Mouse (Mus musculus) erythroblast, embryonic 14.5 days (primary cell): ENCODE data around the gene Dnaaf3. TPM values are rescaled to one million over a fixed set of nuclear protein-coding genes. Genes with fewer than 3 reads are reported as not detected.

ENCODE experiments used
- H3K27me3 ChIP-seq: 2 replicates; pipeline ENCODE4 v1.6.1; 2012; ENCODE audit warnings: inconsistent platforms; ENCODE audit not compliant: control insufficient read depth
- H3K36me3 ChIP-seq: 2 replicates; pipeline ENCODE4 v1.6.1; 2012; ENCODE audit warnings: mild to moderate bottlenecking, inconsistent platforms; ENCODE audit not compliant: control insufficient read depth
- H3K4me1 ChIP-seq: 2 replicates; pipeline ENCODE4 v1.6.1; 2012; ENCODE audit warnings: inconsistent platforms; ENCODE audit not compliant: control insufficient read depth
- H3K4me3 ChIP-seq: replicated peaks from 2 replicates; pipeline ENCODE3; 2012; ENCODE audit warnings: moderate library complexity, mild to moderate bottlenecking, inconsistent platforms
- H3K9me3 ChIP-seq: 2 replicates; pipeline ENCODE4 v1.6.1; 2012; ENCODE audit warnings: low read length, inconsistent platforms, mixed read lengths; ENCODE audit not compliant: control insufficient read depth
- GATA1 ChIP-seq: IDR thresholded peaks from 2 replicates; pipeline ENCODE4 v1.6.1; 2012; ENCODE audit warnings: low read length, inconsistent platforms, mixed read lengths
- TAL1 ChIP-seq: IDR thresholded peaks from 3 replicates; pipeline ENCODE4 v1.6.1; 2012; ENCODE audit warnings: low read length, inconsistent platforms, mixed read lengths
- polyA plus RNA-seq: library from polyadenylated mRNA; stranded (reverse); fragments of >175 nt; gene quantifications from 2 replicates; pipeline ENCODE4 v1.2.3, GENCODE M21; 2012

Gene Dnaaf3
- polyA plus RNA-seq, 1 experiment: 0.02 TPM

GRCm38 (mm10) chr7:4492284-4493224 is 39.7 kb downstream of the Dnaaf3 start:
- Histone ChIP-seq H3K4me1 (peaks cover 46% of the 10 kb centered on the region), H3K9me3 (no peaks in the 10 kb centered on the region), H3K27me3 (no peaks in the 10 kb centered on the region), H3K4me3 (no peak overlapping the region), H3K36me3 (peaks cover 98% of the 10 kb centered on the region)
- TF ChIP-seq TAL1: no peak

GRCm38 (mm10) chr7:4491308-4491707 is 40.9 kb downstream of the Dnaaf3 start:
- TF ChIP-seq TAL1 (no peak), GATA1 (no peak)
- no peaks in the 10 kb centered on the region for H3K27me3 ChIP-seq
- H3K4me3 ChIP-seq: no peak overlapping the region
- peaks cover 42% of the 10 kb centered on the region for H3K4me1 ChIP-seq
- H3K9me3 ChIP-seq: no peaks in the 10 kb centered on the region
- peaks cover 98% of the 10 kb centered on the region for H3K36me3 ChIP-seq

- Histone ChIP-seq H3K9me3 (no peaks in the 10 kb centered on the region), H3K4me1 (no peaks in the 10 kb centered on the region; the same call in 1 of the 2 replicates), H3K36me3 (peaks cover 66% of the 10 kb centered on the region), H3K4me3 (no peak overlapping the region), H3K27me3 (peaks cover 27% of the 10 kb centered on the region)
- TF ChIP-seq TAL1: no peak
- no peak for TF ChIP-seq GATA1
These were observed 50.0 kb downstream of the Dnaaf3 start for GRCm38 (mm10) chr7:4482281-4482680.

- Histone ChIP-seq H3K36me3 (peaks cover 40% of the 10 kb centered on the region), H3K4me1 (no peaks in the 10 kb centered on the region; the same call in 1 of the 2 replicates), H3K27me3 (peaks cover 51% of the 10 kb centered on the region), H3K4me3 (no peak overlapping the region), H3K9me3 (no peaks in the 10 kb centered on the region)
- TF ChIP-seq GATA1 (no peak), TAL1 (no peak)
These were observed 52.6 kb downstream of the Dnaaf3 start for GRCm38 (mm10) chr7:4479674-4480073.

DNA sequence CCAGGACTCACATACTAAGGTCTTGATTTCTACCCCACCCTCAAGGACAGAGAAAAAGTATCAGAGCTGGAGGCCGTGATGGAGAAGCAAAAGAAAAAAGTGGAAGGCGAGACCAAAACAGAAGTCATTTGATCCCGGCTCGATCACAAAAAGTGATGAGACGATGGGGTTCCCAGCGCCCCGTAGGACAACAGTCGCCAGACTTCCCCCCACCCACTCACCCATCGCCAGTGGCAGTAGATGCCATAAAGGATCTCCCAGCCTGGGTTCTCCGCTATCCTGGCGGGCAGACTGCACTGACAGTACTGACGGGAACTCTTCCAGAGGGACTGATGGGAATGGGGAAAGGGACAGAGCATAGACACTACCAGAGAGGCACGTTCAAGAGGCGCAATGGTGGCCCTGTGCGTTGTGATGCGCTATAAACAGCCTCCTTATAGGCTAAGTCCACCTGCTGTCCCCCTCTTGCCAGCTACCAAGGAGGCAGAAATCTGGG is 53.4 kb downstream of the Dnaaf3 start:
- H3K36me3 ChIP-seq: peaks cover 32% of the 10 kb centered on the region
- H3K4me3 ChIP-seq: peak overlapping the region; percentile 33
- TF ChIP-seq GATA1: no peak
- no peak for TF ChIP-seq TAL1
- no peaks in the 10 kb centered on the region for H3K9me3 ChIP-seq
- no peaks in the 10 kb centered on the region; the same call in 1 of the 2 replicates for H3K4me1 ChIP-seq
- H3K27me3 ChIP-seq: peaks cover 59% of the 10 kb centered on the region

DNA sequence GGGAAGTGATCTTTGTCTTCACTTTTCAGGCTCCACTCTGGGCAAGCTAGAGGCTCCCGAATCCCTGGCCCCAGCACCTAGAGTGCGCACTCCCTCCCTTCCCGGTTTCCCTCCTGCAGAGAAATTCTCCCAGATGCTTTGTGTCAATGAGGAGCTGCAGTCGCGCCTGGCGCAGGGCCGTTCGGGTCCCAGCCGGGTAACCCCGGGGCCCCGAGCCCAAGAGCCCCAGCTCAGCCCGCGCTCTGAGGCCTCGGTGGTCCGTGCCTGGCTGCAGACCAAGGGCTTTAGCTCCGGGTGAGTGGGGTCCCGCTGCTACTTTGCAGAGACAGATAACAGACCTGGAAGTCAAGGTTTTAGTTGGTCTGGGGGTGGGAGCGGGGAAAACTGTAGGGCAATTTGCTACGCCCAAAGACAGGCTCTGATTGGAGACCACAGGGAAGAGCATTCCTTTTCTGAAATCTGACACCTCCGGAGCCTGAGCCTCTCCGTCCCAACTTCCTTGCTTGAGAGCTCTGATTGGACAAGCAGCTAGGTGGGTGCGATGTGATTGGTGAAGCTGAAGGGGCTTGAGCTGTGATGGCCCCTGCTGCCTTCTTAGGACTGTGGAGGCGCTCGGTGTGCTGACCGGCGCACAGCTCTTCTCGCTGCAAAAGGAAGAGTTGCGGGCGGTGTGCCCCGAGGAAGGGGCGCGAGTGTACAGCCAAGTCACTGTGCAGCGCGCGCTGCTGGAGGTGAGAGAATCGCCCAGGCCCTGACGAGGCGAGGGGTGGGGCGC is 54.0 kb downstream of the Dnaaf3 start:
- Histone ChIP-seq H3K27me3 (peaks cover 65% of the 10 kb centered on the region), H3K9me3 (no peaks in the 10 kb centered on the region), H3K4me1 (no peaks in the 10 kb centered on the region; the same call in 1 of the 2 replicates), H3K4me3 (peak overlapping the region; percentile 33), H3K36me3 (peaks cover 26% of the 10 kb centered on the region)
- TF ChIP-seq GATA1 (no peak), TAL1 (no peak)

DNA sequence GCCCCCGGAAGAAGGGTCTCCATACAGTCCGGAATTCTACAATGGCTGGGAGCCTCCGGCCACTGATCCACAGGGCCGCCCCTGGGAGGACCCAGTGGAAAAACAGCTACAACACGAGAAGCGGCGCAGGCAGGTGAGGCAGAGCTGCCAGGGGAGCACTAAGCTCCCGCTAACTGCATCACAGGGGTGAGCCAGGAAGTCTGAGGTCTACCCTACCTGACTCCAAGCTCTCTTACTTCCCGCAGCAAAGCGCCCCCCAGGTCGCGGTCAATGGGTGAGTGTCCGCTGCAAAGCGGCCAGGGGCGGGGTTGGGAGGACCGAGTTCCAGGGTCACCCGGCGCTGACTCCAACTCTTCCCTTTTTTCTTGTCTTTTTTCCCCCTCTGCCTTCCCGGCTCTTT is 58.3 kb downstream of the Dnaaf3 start:
- H3K9me3 ChIP-seq: no peaks in the 10 kb centered on the region
- H3K27me3 ChIP-seq: peaks cover 96% of the 10 kb centered on the region
- no peaks in the 10 kb centered on the region for H3K36me3 ChIP-seq
- TF ChIP-seq GATA1 (no peak), TAL1 (no peak)
- H3K4me1 ChIP-seq: peaks cover 6% of the 10 kb centered on the region
- H3K4me3 ChIP-seq: no peak overlapping the region

Other genes with a start within 250 kb of the Dnaaf3 start
- gene Ncr1, start 194.7 kb downstream of the Dnaaf3 start, polyA plus RNA-seq: not detected in 2 replicates
- gene Gp6, start 134.7 kb downstream of the Dnaaf3 start, polyA plus RNA-seq: 0.05 TPM in 1 of 2 replicates, not detected in the other
- 0.02 TPM in 1 of 2 replicates, not detected in the other for gene Rdh13, start 86.8 kb downstream of the Dnaaf3 start, polyA plus RNA-seq
- gene Eps8l1, start 71.8 kb downstream of the Dnaaf3 start, polyA plus RNA-seq: not detected in 2 replicates
- gene Ppp1r12c, start 30.8 kb downstream of the Dnaaf3 start, polyA plus RNA-seq: 10.8 and 16.5 TPM in 2 replicates
- 0.28 TPM in 1 of 2 replicates, not detected in the other for gene Tnnt1, start 16.1 kb downstream of the Dnaaf3 start, polyA plus RNA-seq
- gene Tnni3, start 8.2 kb downstream of the Dnaaf3 start, polyA plus RNA-seq: not detected in 2 replicates
- 0.38 and 0.50 TPM in 2 replicates for gene Syt5, start 15.1 kb upstream of the Dnaaf3 start, polyA plus RNA-seq
- gene Ptprh, start 71.6 kb upstream of the Dnaaf3 start, polyA plus RNA-seq: not detected in 2 replicates
- gene Tmem86b, start 99.0 kb upstream of the Dnaaf3 start, polyA plus RNA-seq: 2.3 and 2.7 TPM in 2 replicates
- 23.5 and 30.2 TPM in 2 replicates for gene Ppp6r1, start 126.6 kb upstream of the Dnaaf3 start, polyA plus RNA-seq
- gene Hspbp1, start 152.6 kb upstream of the Dnaaf3 start, polyA plus RNA-seq: 12.9 and 13.0 TPM in 2 replicates
- 0.01 TPM in 1 of 2 replicates, not detected in the other for gene Brsk1, start 158.2 kb upstream of the Dnaaf3 start, polyA plus RNA-seq
- gene Tmem150b, start 192.8 kb upstream of the Dnaaf3 start, polyA plus RNA-seq: not detected in 2 replicates
- gene Kmt5c, start 207.7 kb upstream of the Dnaaf3 start, polyA plus RNA-seq: 67.3 and 67.8 TPM in 2 replicates
- 25.4 and 26.4 TPM in 2 replicates for gene Cox6b2, start 220.6 kb upstream of the Dnaaf3 start, polyA plus RNA-seq
- gene Fam71e2, start 238.8 kb upstream of the Dnaaf3 start, polyA plus RNA-seq: not detected in 2 replicates